Mouse (Mus musculus) right cerebral cortex, adult 2 months (tissue): ENCODE data around the gene Susd4.

Source experiments
- DNase-seq, 2 experiments: peaks; one replicate each; pipeline ENCODE4 v3.0.0; 2021 to 2022; ENCODE audit warnings: low spot score in 2 of 2

Gene Susd4

GRCm38 (mm10) chr1:182763716-182764461, at the start of gene Susd4:
Gene Susd4, plus strand, starts transcription at chr1:182763860.
- DNase-seq, result peak; percentile 80 to 88

- no peak for DNase-seq
These were observed 49.3 kb upstream of the Susd4 start for GRCm38 (mm10) chr1:182714236-182714935.

- peak; percentile 11 to 17 for DNase-seq
These were observed 36.1 kb upstream of the Susd4 start for GRCm38 (mm10) chr1:182727541-182727940.

GRCm38 (mm10) chr1:182729002-182729401, 34.7 kb upstream of the Susd4 start:
- DNase-seq, result peak in 1 of 2 experiments; percentile 13

- DNase-seq, result no peak
These were observed 31.0 kb upstream of the Susd4 start for GRCm38 (mm10) chr1:182732695-182733094.

GRCm38 (mm10) chr1:182735891-182736290, 27.8 kb upstream of the Susd4 start:
- no peak for DNase-seq

- DNase-seq, result no peak
These were observed 16.6 kb upstream of the Susd4 start for GRCm38 (mm10) chr1:182747081-182747480.

GRCm38 (mm10) chr1:182747834-182748233, 15.8 kb upstream of the Susd4 start:
- no peak for DNase-seq

- DNase-seq, result no peak
These were observed 14.6 kb upstream of the Susd4 start, which contains the start of gene Ccdc185 for GRCm38 (mm10) chr1:182749080-182749479. Gene Ccdc185, minus strand, starts transcription at chr1:182749180.

- DNase-seq, result no peak
These were observed 12.4 kb upstream of the Susd4 start for GRCm38 (mm10) chr1:182751301-182751700.

GRCm38 (mm10) chr1:182753694-182754093, 10.0 kb upstream of the Susd4 start:
- DNase-seq, result no peak

- no peak for DNase-seq
These were observed 8.8 kb upstream of the Susd4 start for GRCm38 (mm10) chr1:182754865-182755264.

- DNase-seq, result no peak
These were observed 4.9 kb upstream of the Susd4 start for GRCm38 (mm10) chr1:182758783-182759182.

- peak; percentile 44 to 50 for DNase-seq
These were observed 407 bp upstream of the Susd4 start for GRCm38 (mm10) chr1:182763191-182763715.

GRCm38 (mm10) chr1:182764541-182765281, 1.1 kb downstream of the Susd4 start:
- peak; percentile 28 to 36 for DNase-seq

- no peak for DNase-seq
These were observed 11.9 kb downstream of the Susd4 start for GRCm38 (mm10) chr1:182775576-182775975.

GRCm38 (mm10) chr1:182776749-182777410, 13.2 kb downstream of the Susd4 start:
- DNase-seq, result peak in 1 of 2 experiments; percentile 48

GRCm38 (mm10) chr1:182778225-182778624, 14.6 kb downstream of the Susd4 start:
- DNase-seq, result no peak

GRCm38 (mm10) chr1:182779024-182779520, 15.4 kb downstream of the Susd4 start:
- DNase-seq, result no peak

GRCm38 (mm10) chr1:182783774-182784173, 20.1 kb downstream of the Susd4 start:
- no peak for DNase-seq

- no peak for DNase-seq
These were observed 21.1 kb downstream of the Susd4 start for GRCm38 (mm10) chr1:182784784-182785183.
